Mouse (Mus musculus) splenic B cell, adult 2 months (primary cell): ENCODE measurements around the gene Rassf5.

Source experiments
- DNase-seq: peaks from one replicate; pipeline ENCODE4 v3.0.0-alpha.2; 2011; ENCODE audit warnings: low read depth, low spot score
- H3K27me3 ChIP-seq: 2 replicates; pipeline ENCODE4 v1.6.1; 2012; ENCODE audit warnings: mild to moderate bottlenecking, low read length, moderate library complexity, mixed read lengths; ENCODE audit not compliant: control insufficient read depth, poor library complexity, insufficient read depth, severe bottlenecking
- H3K36me3 ChIP-seq: 2 replicates; pipeline ENCODE4 v1.6.1; 2012; ENCODE audit warnings: mild to moderate bottlenecking, low read length, moderate library complexity, mixed read lengths; ENCODE audit not compliant: control insufficient read depth, poor library complexity, insufficient read depth, severe bottlenecking

Rassf5 gene

GRCm38 (mm10) chr1:131184956-131185660 is 60.0 kb downstream of the Rassf5 start:
- no peak for DNase-seq
- H3K27me3 ChIP-seq, result no peaks in the 10 kb centered on the region
- peaks cover 5% of the 10 kb centered on the region for H3K36me3 ChIP-seq

DNA sequence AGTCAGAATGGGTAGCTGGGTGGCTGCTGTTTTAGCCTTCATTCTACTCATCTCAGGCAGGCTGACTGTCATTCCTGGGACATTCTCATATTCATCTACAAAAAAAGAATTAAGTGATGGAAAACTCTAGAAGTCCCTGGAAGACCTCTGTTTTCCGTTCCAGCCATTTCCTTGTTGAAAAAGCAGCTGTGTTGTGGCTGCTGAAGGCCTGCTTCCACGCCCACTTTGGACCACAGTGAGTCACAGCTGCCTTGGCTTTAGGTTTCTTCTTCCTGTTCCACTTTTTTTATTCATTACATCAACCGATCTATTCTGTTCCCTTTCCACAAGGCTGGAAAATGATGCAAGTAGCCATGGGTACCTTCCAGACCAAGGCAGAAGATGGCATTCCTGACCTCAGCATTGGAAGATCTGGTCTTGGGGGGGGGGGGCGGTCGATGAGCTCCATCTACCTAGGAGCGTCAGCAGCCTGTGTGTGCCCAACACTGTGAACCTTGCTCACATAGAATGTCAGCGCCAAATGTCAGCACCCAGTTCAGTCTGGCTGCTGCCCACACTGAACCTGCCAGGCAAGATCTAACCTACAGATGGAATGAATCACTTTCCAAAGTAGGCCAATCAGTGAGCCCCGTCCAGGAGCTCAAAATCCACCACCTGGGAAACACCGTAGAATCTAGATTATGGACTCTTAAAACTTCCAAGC is 60.7 kb downstream of the Rassf5 start:
- Histone ChIP-seq H3K36me3 (peaks cover 9% of the 10 kb centered on the region), H3K27me3 (no peaks in the 10 kb centered on the region)
- DNase-seq, result peak; percentile 41

GRCm38 (mm10) chr1:131183201-131183600 is 61.9 kb downstream of the Rassf5 start:
- no peak for DNase-seq
- no peaks in the 10 kb centered on the region for H3K27me3 ChIP-seq
- H3K36me3 ChIP-seq, result peaks cover 11% of the 10 kb centered on the region

GRCm38 (mm10) chr1:131181642-131182527 is 63.2 kb downstream of the Rassf5 start:
- no peaks in the 10 kb centered on the region for H3K27me3 ChIP-seq
- peak; percentile 90 for DNase-seq
- H3K36me3 ChIP-seq, result peaks cover 13% of the 10 kb centered on the region

GRCm38 (mm10) chr1:131180386-131180785 is 64.7 kb downstream of the Rassf5 start:
- H3K27me3 ChIP-seq, result no peaks in the 10 kb centered on the region
- DNase-seq, result no peak

DNA sequence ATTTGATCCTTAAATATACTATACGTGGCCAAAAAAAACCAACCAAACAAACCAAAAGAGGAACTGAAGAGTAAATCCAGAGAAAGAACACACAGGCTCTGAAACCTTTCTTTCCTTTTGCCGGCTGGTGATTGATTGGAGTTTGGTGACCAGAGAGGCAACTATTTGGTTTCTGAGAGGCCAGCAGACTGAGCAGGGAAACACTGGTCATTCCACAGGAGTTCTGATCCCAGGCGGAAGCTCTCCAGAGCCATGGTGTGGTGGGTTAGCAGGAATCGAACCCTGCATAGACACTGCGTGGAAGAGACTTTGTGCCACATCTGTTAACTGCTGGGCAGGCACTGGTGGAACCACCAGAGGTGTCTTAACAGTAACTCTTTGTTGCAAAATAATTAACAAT is 67.0 kb downstream of the Rassf5 start:
- Histone ChIP-seq H3K27me3 (no peaks in the 10 kb centered on the region), H3K36me3 (peaks cover 15% of the 10 kb centered on the region)
- no peak for DNase-seq

More at GRCm38 (mm10) chr1:131180386-131180785, 64.7 kb downstream of the Rassf5 start:
- peaks cover 14% of the 10 kb centered on the region for H3K36me3 ChIP-seq

DNA sequence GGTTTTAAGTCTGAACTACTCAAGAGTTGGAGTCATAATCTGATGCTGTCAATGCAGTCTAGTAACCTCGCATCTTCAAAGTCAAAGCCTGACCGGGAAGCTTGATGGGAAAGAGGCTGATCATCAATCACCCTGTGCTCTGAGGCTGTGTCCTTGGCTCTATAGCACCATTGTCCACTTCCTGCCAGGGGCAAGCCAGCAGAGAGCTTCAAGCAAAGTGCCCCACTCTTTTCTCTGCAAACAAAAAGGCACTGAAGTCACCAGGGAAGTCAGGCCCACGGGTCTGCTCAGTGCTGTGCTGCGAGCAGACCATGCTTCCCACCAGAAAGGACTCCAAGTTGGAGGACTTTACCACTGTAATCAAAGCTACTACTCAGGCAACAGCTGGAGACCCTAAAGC is 67.8 kb downstream of the Rassf5 start:
- H3K36me3 ChIP-seq, result peaks cover 17% of the 10 kb centered on the region
- DNase-seq, result no peak

GRCm38 (mm10) chr1:131175819-131176218 is 69.2 kb downstream of the Rassf5 start:
- no peaks in the 10 kb centered on the region for H3K27me3 ChIP-seq
- DNase-seq, result no peak
- H3K36me3 ChIP-seq, result peaks cover 17% of the 10 kb centered on the region

More for the DNA sequence above, 67.8 kb downstream of the Rassf5 start:
- no peaks in the 10 kb centered on the region for H3K27me3 ChIP-seq

DNA sequence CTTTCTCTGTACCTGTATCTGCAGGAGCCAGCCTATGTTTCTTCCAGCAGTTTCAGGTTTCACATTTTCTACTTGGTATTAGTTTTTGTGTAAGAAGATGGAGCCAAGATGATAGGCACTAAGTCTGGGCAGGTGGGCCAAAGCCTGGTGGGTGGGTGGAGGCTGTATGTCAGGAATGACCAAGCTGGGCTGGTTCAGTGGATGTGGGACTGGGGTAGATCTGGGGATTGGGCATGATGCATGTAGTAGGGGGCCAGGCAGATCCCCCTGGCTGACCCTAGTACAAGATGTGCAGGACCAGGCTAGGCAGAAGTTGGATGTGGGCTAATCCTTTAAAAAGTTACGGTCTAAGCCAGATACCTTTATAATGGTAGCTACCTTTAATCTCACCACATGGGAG is 69.9 kb downstream of the Rassf5 start:
- Histone ChIP-seq H3K36me3 (peaks cover 14% of the 10 kb centered on the region), H3K27me3 (no peaks in the 10 kb centered on the region)
- no peak for DNase-seq

DNA sequence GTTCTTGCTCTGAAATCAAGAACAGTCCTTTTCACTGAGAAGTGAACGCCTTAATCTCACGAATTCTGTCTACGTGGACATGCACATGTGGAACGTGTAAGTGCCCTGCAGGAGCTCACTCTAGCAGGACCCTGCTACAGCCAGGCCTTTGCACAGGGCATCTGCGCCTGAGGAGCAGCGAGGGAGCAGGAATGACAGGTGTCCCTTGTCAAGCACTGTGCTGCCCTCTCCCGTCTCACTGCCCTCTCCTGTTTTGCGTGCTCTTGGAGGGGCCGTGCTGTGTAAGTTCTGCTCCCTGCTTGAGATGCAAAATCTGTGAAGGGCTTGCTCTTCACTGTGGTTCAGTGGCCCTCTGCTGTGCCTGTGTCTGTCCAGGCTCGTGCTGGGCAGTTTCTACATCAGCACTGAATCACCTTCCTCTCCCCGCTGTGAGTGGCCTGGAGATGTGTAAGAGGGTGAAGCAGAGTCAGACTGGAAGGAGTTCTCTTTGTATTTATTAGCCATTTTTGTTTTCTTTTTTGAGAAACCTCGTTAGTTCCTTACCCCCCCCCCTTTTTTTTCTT is 70.7 kb downstream of the Rassf5 start:
- no peaks in the 10 kb centered on the region for H3K27me3 ChIP-seq

GRCm38 (mm10) chr1:131173809-131174208 is 71.2 kb downstream of the Rassf5 start:
- no peak for DNase-seq
- no peaks in the 10 kb centered on the region for H3K27me3 ChIP-seq
- H3K36me3 ChIP-seq, result peaks cover 10% of the 10 kb centered on the region; the same call in 1 of the 2 replicates

More for the DNA sequence above, 70.7 kb downstream of the Rassf5 start:
- peaks cover 11% of the 10 kb centered on the region for H3K36me3 ChIP-seq
- no peak for DNase-seq

GRCm38 (mm10) chr1:131173001-131173400 is 72.1 kb downstream of the Rassf5 start:
- no peak for DNase-seq
- H3K36me3 ChIP-seq, result peaks cover 8% of the 10 kb centered on the region; the same call in 1 of the 2 replicates
- H3K27me3 ChIP-seq, result no peaks in the 10 kb centered on the region

DNA sequence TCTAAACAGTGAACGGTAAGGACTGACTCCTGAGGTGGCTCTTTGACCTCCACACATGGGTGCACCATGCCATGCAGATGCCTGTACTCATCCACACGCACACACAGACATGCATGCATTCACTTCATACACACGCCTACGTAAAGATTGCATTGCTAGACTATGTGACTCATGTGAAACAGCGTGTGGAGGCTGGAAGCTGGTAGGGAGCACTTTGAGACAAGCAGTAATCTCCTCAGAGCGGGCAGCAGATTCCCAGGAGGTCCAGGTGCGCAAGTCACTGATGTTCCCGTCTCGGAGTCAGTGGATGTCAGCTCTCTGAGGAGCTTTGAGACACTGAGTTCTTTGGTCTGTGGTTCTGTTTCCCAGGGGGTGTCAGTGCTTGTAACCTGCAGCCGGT is 77.4 kb downstream of the Rassf5 start:
- no peak for DNase-seq
- H3K27me3 ChIP-seq, result no peaks in the 10 kb centered on the region
- peaks cover 19% of the 10 kb centered on the region for H3K36me3 ChIP-seq

GRCm38 (mm10) chr1:131164427-131164826 is 80.6 kb downstream of the Rassf5 start:
- no peak for DNase-seq
- Histone ChIP-seq H3K36me3 (peaks cover 28% of the 10 kb centered on the region), H3K27me3 (no peaks in the 10 kb centered on the region)
